ENCODE assay signal across 10 mouse cellular contexts in genomic region chr8:120378306-120378705, GRCm38 (mm10).
DNase-seq lines count a peak whose midpoint lies in the region; ATAC-seq and TF ChIP-seq lines count a peak whose summit lies in the region.
"Had no signal": no experiment of that assay in that cellular context is flagged by ENCODE, and none has a peak within 500 bp of the region (broad histone marks: within the 10 kb centered on the region; RNA-seq: fewer than 3 reads in every experiment).

No protein-coding gene starts in this region.

- ATAC-seq in forebrain, embryonic 12.5 days (ENCODE audit: low FRiP score): no peak
- no peak for ATAC-seq in forebrain, embryonic 16.5 days
- no peak for ATAC-seq in forebrain, embryonic 14.5 days
- no peak for ATAC-seq in hindbrain, postnatal 0 days
- no peak for ATAC-seq in lung, postnatal 0 days
- ATAC-seq in midbrain, embryonic 15.5 days (replicated peaks): no peak

- TF ChIP-seq CTCF in hindbrain, postnatal 0 days (IDR thresholded peaks at IDR 0.05; ENCODE audit: low read depth): no peak
- TF ChIP-seq CTCF in lung, postnatal 0 days (IDR thresholded peaks at IDR 0.05): no peak

- 53% methylated on average over 16 of the region's 16 CpGs for WGBS in forebrain, embryonic 12.5 days
- 22% methylated on average over 15 of the region's 16 CpGs for WGBS in forebrain, embryonic 16.5 days
- WGBS in forebrain, embryonic 14.5 days: 29% methylated on average over 16 of the region's 16 CpGs
- WGBS in hindbrain, postnatal 0 days: 29% methylated on average over 16 of the region's 16 CpGs
- 24% methylated on average over 16 of the region's 16 CpGs for WGBS in lung, postnatal 0 days
- WGBS in midbrain, embryonic 15.5 days: 46% methylated on average over 16 of the region's 16 CpGs

- H3K9ac ChIP-seq in forebrain, embryonic 12.5 days: no peak overlapping the region
- H3K9ac ChIP-seq in forebrain, embryonic 16.5 days (replicated peaks; ENCODE audit: low read depth, low read length): no peak overlapping the region
- no peak overlapping the region for H3K9ac ChIP-seq in forebrain, embryonic 14.5 days (ENCODE audit: low read length)
- no peak overlapping the region for H3K9ac ChIP-seq in hindbrain, postnatal 0 days (replicated peaks; ENCODE audit: low read length)
- no peak overlapping the region for H3K9ac ChIP-seq in lung, postnatal 0 days (replicated peaks; ENCODE audit: low read depth)
- H3K9ac ChIP-seq in midbrain, embryonic 15.5 days: no peak overlapping the region
- H3K9ac ChIP-seq: neural tube, embryonic 12.5 days had no signal

- DNase-seq in NIH3T3 (ENCODE audit: low read depth): peak; percentile 83
- DNase-seq in forebrain, embryonic 14.5 days (ENCODE audit: low spot score): peak; percentile 67
- DNase-seq in hindbrain, postnatal 0 days (ENCODE audit: low spot score): peak; percentile 43
- peak; percentile 55 for DNase-seq in lung, postnatal 0 days (ENCODE audit: low spot score)
- DNase-seq in retina, postnatal 1 day: no peak

- no peaks in the 10 kb centered on the region for H3K9me3 ChIP-seq in forebrain, embryonic 12.5 days
- H3K9me3 ChIP-seq in forebrain, embryonic 16.5 days (ENCODE audit: control insufficient read depth, low read length): no peaks in the 10 kb centered on the region
- no peaks in the 10 kb centered on the region for H3K9me3 ChIP-seq in forebrain, embryonic 14.5 days (replicated peaks; ENCODE audit: control insufficient read depth, low read length)
- H3K9me3 ChIP-seq in hindbrain, postnatal 0 days (ENCODE audit: low read length): no peaks in the 10 kb centered on the region
- no peaks in the 10 kb centered on the region for H3K9me3 ChIP-seq in lung, postnatal 0 days (ENCODE audit: low read length)
- H3K9me3 ChIP-seq in midbrain, embryonic 15.5 days: no peaks in the 10 kb centered on the region
- H3K9me3 ChIP-seq: neural tube, embryonic 12.5 days had no signal

- H3K27me3 ChIP-seq in forebrain, embryonic 12.5 days: peaks cover 6% of the 10 kb centered on the region
- H3K27me3 ChIP-seq in forebrain, embryonic 16.5 days (replicated peaks; ENCODE audit: control insufficient read depth, insufficient read depth, low read length): no peaks in the 10 kb centered on the region
- H3K27me3 ChIP-seq in forebrain, embryonic 14.5 days (replicated peaks; ENCODE audit: control insufficient read depth, insufficient read depth, low read length): no peaks in the 10 kb centered on the region
- no peaks in the 10 kb centered on the region for H3K27me3 ChIP-seq in hindbrain, postnatal 0 days (ENCODE audit: insufficient read depth, low read length)
- no peaks in the 10 kb centered on the region for H3K27me3 ChIP-seq in lung, postnatal 0 days (replicated peaks; ENCODE audit: insufficient read depth, low read length)
- H3K27me3 ChIP-seq in midbrain, embryonic 15.5 days (replicated peaks): no peaks in the 10 kb centered on the region
- H3K27me3 ChIP-seq: neural tube, embryonic 12.5 days had no signal

- TF ChIP-seq EP300 in lung, postnatal 0 days (IDR thresholded peaks at IDR 0.05): no peak

- H3K36me3 ChIP-seq in forebrain, embryonic 12.5 days (replicated peaks): no peaks in the 10 kb centered on the region
- no peaks in the 10 kb centered on the region for H3K36me3 ChIP-seq in forebrain, embryonic 16.5 days (ENCODE audit: control insufficient read depth, insufficient read depth)
- no peaks in the 10 kb centered on the region for H3K36me3 ChIP-seq in forebrain, embryonic 14.5 days (ENCODE audit: control insufficient read depth, insufficient read depth, low read length)
- no peaks in the 10 kb centered on the region for H3K36me3 ChIP-seq in hindbrain, postnatal 0 days (ENCODE audit: insufficient read depth, low read length)
- no peaks in the 10 kb centered on the region for H3K36me3 ChIP-seq in lung, postnatal 0 days (ENCODE audit: insufficient read depth, low read length)
- no peaks in the 10 kb centered on the region for H3K36me3 ChIP-seq in midbrain, embryonic 15.5 days (replicated peaks)
- H3K36me3 ChIP-seq: neural tube, embryonic 12.5 days had no signal

- no peak overlapping the region for H3K4me3 ChIP-seq in forebrain, embryonic 12.5 days (replicated peaks)
- no peak overlapping the region for H3K4me3 ChIP-seq in forebrain, embryonic 16.5 days (replicated peaks; ENCODE audit: low read length)
- H3K4me3 ChIP-seq in forebrain, embryonic 14.5 days (ENCODE audit: low read depth, low read length): no peak overlapping the region
- no peak overlapping the region for H3K4me3 ChIP-seq in hindbrain, postnatal 0 days (ENCODE audit: low read length)
- no peak overlapping the region for H3K4me3 ChIP-seq in lung, postnatal 0 days (ENCODE audit: low read depth, low read length)
- H3K4me3 ChIP-seq in midbrain, embryonic 15.5 days: no peak overlapping the region
- H3K4me3 ChIP-seq: erythroblast, embryonic 14.5 days; neural tube, embryonic 12.5 days had no signal

- H3K4me1 ChIP-seq in forebrain, embryonic 12.5 days: peaks cover 90% of the 10 kb centered on the region
- peaks cover 77% of the 10 kb centered on the region for H3K4me1 ChIP-seq in forebrain, embryonic 16.5 days (replicated peaks; ENCODE audit: control insufficient read depth, insufficient read depth, low read length)
- peaks cover 71% of the 10 kb centered on the region for H3K4me1 ChIP-seq in forebrain, embryonic 14.5 days (ENCODE audit: control insufficient read depth, insufficient read depth, low read length)
- peaks cover 47% of the 10 kb centered on the region for H3K4me1 ChIP-seq in hindbrain, postnatal 0 days (ENCODE audit: insufficient read depth, low read length)
- peaks cover 11% of the 10 kb centered on the region for H3K4me1 ChIP-seq in lung, postnatal 0 days (ENCODE audit: insufficient read depth, low read depth, low read length)
- peaks cover 75% of the 10 kb centered on the region for H3K4me1 ChIP-seq in midbrain, embryonic 15.5 days

- H3K27ac ChIP-seq in forebrain, embryonic 12.5 days: 0 out of 2 replicates have a peak overlapping the region, but pooled peaks have one; percentile 44
- H3K27ac ChIP-seq in forebrain, embryonic 16.5 days (ENCODE audit: low read length): no peak overlapping the region
- H3K27ac ChIP-seq in forebrain, embryonic 14.5 days (ENCODE audit: low read depth, low read length): peak overlapping the region; percentile 21; the same call in 1 of the 2 replicates
- H3K27ac ChIP-seq in hindbrain, postnatal 0 days: no peak overlapping the region
- no peak overlapping the region for H3K27ac ChIP-seq in lung, postnatal 0 days (ENCODE audit: low read length)
- no peak overlapping the region for H3K27ac ChIP-seq in midbrain, embryonic 15.5 days

- H3K4me2 ChIP-seq in forebrain, embryonic 12.5 days: no peak overlapping the region
- no peak overlapping the region for H3K4me2 ChIP-seq in forebrain, embryonic 16.5 days (ENCODE audit: low read length)
- no peak overlapping the region for H3K4me2 ChIP-seq in forebrain, embryonic 14.5 days (ENCODE audit: low read length)
- no peak overlapping the region for H3K4me2 ChIP-seq in hindbrain, postnatal 0 days (ENCODE audit: low read depth, low read length)
- no peak overlapping the region for H3K4me2 ChIP-seq in lung, postnatal 0 days (replicated peaks; ENCODE audit: low read depth, low read length)
- H3K4me2 ChIP-seq in midbrain, embryonic 15.5 days: no peak overlapping the region
- H3K4me2 ChIP-seq: neural tube, embryonic 12.5 days had no signal

Comparison
In these comparisons a context has a peak if more than half of its experiments do, and no peak if none do; other contexts are left out.
1. H3K27ac ChIP-seq: peak in forebrain, embryonic 12.5 days (single experiment) and forebrain, embryonic 14.5 days (single experiment); none in forebrain, embryonic 16.5 days (single experiment), hindbrain, postnatal 0 days (single experiment), lung, postnatal 0 days (single experiment) and midbrain, embryonic 15.5 days (single experiment).